Mouse (Mus musculus) T-helper 1 cell (primary cell): ENCODE measurements around the gene Grin3b.
"Not testable (repeated sequence)": the region's sequence is repeated elsewhere in the genome, so short reads cannot be mapped to it uniquely, and the experiment has no call there.

ENCODE experiments used
- in situ Hi-C: fragments of 300-600 bp; cut with MboI, MseI; formaldehyde crosslinking; loops from one replicate; pipeline ENCODE4 v1.15.1; 2025; ENCODE audit warnings: high pct_unique_total_duplicates

The Grin3b gene

GRCm38 (mm10) chr10:79934794-79935569 is 35.5 kb upstream of the Grin3b start:
- in situ Hi-C loops = no loop called here

DNA sequence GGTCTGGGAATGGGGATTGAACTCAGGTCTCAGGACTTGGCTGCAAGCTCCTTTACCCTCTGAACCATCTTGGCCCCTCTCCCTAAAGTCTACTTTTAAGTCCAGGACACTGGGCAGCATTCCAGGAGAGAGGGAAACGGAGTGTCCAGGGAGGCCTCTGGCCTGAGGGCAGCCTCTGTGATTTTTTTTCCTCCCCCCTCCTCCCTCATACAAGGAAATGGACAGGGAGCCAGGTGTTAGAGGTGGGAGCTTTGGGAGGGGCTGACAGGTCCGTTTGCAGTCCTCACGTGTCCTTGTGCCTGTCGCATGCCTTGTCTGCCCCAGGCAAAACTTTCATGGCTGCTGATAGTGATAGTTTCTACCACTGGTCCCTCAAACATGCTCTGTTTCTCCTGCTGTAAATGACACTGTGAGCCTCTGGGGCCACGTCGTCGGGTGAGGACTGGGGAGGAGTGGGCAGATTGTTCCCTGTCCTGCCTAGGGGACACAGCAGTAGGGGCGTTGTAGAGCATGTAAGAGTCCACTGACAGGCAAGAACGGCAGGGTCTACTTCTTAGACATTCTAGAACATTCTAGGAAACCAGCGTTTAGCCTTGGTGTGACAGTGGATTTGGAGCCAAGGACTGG is 34.1 kb upstream of the Grin3b start:
- in situ Hi-C loops = no loop called here

- in situ Hi-C loops = no loop called here
Measured at GRCm38 (mm10) chr10:79936911-79937441, 33.5 kb upstream of the Grin3b start.

DNA sequence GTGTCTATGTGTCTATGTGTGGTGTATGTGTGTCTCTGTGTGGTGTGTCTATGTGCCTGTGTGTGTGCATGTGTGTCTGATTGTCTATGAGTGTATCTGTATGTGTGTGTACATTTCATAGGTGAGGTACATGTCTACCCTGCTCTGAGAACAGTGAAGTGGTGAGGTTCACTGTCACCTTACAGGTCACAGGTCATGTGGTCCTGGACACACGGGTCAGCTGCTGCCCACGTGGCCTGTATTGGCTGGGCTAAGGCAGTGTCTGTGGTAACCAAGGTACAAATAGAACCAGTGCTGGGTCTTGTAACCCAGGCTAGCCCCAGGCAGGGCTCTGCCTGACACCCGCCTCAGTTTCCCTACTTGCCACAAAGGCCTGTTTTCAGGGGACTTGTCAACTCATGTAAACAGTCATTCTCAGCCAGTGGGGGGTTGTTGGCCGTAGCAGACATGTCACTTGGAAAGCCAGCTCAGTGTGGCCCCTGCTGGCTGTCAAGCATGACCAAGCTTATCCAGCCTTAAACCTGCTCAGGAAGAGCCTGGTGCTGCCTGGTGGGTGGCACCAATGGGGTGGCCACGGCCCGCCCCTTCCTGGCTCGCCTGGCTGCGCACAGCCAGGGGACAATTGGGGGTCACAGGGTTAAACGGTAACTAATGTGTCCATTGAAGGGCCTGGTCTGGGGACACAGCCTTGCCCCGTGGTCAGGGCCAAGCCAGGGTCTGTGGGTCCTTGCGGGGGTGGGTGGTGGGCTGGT is 32.6 kb upstream of the Grin3b start:
- in situ Hi-C loops = no loop called here

- in situ Hi-C loops = no loop called here
Measured at GRCm38 (mm10) chr10:79940749-79941148, 29.8 kb upstream of the Grin3b start.

- in situ Hi-C loops = no loop called here
Measured at GRCm38 (mm10) chr10:79942988-79943387, 27.5 kb upstream of the Grin3b start.

GRCm38 (mm10) chr10:79943471-79943901 is 27.0 kb upstream of the Grin3b start:
- in situ Hi-C loops = no loop called here

GRCm38 (mm10) chr10:79945507-79946234 is 24.8 kb upstream of the Grin3b start:
- in situ Hi-C loops = no loop called here

DNA sequence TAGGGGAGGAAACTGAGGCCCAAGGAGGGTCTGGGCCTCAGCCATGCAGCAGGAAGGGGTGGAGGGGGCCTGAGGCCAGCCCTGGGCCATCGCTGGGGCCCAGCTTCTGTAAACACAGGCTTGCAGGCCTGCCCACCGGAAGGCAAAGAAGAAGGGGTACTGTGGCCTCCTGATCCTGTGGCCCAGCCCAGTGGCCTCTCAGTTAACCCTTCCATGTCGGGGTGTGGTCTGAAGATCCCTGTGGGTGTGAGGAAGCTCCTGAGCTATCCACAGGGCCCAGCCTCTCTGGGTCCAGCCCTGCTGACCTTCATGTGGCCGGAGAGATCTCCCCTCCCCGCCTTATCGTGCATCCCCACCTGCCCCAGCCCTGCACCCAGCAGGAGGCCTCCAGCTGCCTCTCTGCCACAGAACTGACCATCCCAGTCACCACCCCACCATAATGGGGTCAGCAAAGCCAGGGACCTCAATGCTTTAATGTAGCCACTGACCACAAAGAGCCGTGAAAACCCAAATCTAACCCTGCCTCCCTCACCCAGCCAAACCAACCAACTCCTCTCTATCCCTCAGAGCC is 23.7 kb upstream of the Grin3b start:
- in situ Hi-C loops = no loop called here

- in situ Hi-C loops = no loop called here
Measured at GRCm38 (mm10) chr10:79947502-79947901, 23.0 kb upstream of the Grin3b start.

DNA sequence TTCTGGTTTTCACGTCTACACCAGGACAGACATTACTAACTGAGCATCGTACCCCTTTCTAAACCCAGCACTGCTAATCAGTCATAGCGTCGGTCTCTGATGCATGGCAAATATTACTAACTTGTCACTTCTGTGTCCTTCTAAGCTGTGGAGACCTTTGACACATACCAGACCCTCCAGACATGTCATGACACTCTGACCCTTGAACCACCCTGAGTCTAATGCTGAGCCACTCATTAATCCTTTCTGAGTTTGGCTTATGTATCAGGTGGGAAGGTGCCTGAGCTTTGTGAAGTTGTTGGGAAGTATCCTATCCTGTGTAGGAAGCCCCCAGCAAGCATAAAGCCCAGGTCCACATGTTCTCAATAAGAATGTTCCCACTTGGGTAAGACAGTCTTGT is 20.6 kb upstream of the Grin3b start:
- in situ Hi-C loops = loop anchor here (5.0 kb wide), 1 partner anchor 63 kb away; the partner anchor contains the start of gene Elane

GRCm38 (mm10) chr10:79950661-79951060 is 19.9 kb upstream of the Grin3b start:
- in situ Hi-C loops = loop anchor here (5.0 kb wide), 1 partner anchor 63 kb away; the partner anchor contains the start of gene Elane

- in situ Hi-C loops = loop anchor here (5.0 kb wide), 1 partner anchor 67 kb away; the partner anchor contains the start of gene Elane
Measured at GRCm38 (mm10) chr10:79953946-79954345, 16.6 kb upstream of the Grin3b start.

GRCm38 (mm10) chr10:79955691-79956090 is 14.8 kb upstream of the Grin3b start:
- in situ Hi-C loops = no loop called here

DNA sequence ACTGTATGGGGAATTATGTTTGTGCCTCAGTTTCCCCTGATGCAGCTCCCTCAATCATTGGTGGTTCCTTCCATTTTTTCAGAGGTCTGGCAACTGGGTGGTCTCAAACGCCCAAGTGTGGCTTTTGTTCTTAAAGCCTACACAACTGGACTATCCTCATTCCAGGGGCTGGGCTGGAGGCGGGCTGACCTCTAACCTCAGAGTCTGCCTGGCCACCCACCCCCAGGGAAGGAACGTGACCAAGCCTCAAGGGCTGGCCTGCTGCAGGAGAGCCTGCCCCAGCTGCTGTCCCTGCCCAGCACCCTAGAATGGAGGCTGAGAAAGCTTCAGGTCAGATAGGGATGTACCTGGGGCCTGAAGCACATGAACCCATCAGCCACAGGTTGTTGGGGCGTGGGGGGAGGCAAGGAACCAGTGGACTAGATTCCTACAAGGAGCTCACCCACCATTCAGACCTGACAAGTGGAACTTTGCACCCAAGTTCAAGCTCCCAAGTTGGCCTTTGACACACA is 13.8 kb upstream of the Grin3b start:
- in situ Hi-C loops = no loop called here

DNA sequence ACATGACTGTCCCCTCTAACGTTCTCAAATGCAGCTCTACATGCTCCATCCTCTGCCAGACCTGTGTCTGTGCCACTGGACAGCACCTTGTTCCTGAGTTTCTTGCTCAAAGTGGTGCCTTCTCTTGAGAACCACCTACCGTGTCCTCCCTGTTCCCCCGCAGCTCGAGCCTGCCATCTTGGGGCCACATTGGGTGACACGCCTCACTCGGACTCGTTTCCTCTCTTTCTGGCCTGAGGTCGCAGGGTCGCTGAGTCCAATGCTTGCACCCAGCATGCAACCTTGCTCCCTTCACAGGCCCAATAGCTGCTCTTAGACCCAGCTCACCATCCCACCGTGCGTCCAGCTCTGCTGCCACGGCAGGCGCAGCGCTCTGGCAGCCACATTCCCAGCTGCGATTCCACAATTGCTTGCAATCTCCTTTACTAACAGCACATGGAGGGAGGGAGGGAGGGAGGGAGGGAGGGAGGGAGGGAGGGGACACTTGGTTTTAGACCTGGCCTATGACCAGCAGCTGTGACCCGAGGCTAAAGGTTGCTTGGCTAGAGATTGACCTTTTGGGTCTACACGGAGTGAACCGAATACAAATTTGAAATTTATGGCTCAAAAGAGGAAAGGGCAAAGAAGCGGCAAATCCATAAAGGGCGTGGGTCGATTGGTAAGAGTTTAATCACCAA is 12.2 kb upstream of the Grin3b start:
- in situ Hi-C loops = no loop called here

- in situ Hi-C loops = not testable (repeated sequence)
Measured at GRCm38 (mm10) chr10:79959412-79959811, 11.1 kb upstream of the Grin3b start.

DNA sequence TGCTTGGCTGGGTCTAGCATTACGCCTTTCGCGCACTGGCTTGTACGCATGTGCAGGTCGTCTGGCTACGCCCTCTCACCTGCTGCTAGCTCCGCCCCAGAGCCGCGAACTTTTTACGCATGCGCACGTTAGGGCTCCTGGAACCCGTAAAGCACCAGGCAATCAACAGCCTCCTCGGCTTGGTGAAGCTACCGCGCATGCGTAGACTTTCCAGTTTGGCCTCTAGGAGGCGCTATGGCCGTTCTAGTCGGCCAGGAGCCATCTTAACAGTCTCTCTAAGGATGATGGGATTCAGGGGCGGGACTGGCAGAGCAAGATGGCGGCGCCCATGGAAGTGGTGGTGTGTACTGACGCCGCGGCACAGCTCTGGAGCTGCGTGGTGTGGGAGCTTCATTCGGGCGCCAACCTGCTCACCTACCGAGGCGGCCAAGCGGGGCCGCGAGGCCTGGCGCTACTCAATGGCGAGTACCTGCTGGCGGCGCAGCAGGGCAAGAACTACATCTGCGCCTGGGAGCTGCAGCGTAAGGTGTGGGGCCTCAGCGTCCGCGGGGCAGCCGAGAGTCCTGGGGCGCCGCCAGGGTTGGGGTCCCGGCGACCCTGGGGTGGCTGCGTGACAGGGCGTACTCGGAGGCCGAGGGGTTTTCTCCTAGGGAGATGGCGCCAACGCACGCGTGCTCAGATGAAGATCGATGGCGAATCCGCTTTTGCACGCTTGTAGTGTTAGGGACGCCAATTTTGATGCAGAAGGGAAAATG is 10.5 kb upstream of the Grin3b start, which contains the start of gene Wdr18:
TSS of gene Wdr18 (plus strand) at position 306 of the 755 bp plus-strand sequence.
- in situ Hi-C loops = no loop called here

GRCm38 (mm10) chr10:79960671-79961294 is 9.7 kb upstream of the Grin3b start:
- in situ Hi-C loops = no loop called here
